Mouse (Mus musculus): ENCODE measurements around the gene Zfp869. TPM values are rescaled to one million over a fixed set of nuclear protein-coding genes. Genes with fewer than 3 reads are reported as not detected.
A peak's percentile ranks its signal among the peaks of the same experiment; 100 is the strongest.
"Not testable (repeated sequence)": the region's sequence is repeated elsewhere in the genome, so short reads cannot be mapped to it uniquely, and the experiment has no call there.

Zfp869 gene
- total RNA-seq (2015; ENCODE audit: low replicate concordance) (10.7 and 15.6 TPM in 2 replicates), total RNA-seq (2017; ENCODE audit: low replicate concordance) (23.1 and 30.1 TPM in 2 replicates)

DNA sequence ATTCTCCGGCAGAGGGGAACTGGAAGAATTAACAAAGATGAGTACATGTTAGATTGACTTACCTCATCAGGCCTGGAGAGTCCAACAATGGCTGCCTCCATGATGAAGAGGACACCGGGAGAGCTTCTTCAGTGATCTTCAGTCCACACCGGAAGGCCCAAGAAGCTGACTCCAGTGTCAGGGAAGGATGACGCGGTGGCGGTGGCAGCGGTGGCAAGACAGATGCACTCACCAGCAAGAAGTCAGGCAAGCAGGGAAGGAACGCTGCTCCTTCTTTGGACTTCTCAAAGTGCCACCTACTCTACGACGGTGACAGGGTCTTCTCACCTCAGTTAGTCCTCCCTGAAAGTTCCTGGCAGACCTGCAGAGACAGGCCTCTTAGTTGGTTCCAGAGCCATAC lies at the start of gene Zfp869:
Gene Zfp869, minus strand, starts transcription at position 101 of the 400 bp plus-strand sequence.
- not testable (repeated sequence) for ATAC-seq (replicated peaks; ENCODE audit: low FRiP score, poor library complexity, severe bottlenecking)

DNA sequence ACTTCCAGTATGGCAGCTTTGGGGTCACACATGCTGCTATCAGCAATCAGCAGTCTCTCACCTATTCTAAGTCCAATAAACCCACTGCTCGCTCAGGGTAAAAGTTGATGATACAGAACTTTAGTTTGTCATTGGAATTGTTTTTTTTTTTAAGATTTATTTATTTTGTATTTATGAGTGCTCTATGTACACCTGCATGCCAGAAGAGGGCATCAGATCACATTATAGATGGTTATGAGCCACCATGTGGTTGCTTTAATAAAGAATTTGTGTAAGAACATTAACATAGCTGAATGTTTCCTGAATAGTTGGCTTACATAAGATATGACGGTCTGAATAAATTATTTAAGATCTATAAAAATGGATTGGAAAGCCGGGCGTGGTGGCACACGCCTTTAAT lies 47.8 kb upstream of the Zfp869 start:
- no peak for ATAC-seq (replicated peaks; ENCODE audit: low FRiP score, poor library complexity, severe bottlenecking)

DNA sequence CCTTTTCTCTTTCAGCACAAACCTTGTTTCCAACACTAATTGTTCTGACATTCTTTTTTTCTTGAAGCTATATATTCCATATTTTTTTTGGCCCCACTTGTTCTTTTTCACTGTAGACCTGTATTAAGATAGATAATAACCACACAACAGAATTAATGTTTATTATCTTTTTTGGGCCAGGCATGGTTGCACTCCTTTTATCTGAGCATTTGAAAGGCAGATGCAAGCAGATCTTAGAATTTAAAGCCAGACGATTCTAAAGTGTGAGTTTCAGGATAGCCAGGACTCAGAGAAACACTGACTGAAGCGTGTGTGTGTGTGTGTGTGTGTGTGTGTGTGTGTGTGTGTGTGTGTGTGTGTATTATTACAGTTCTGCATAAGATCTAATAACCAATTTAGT lies 41.9 kb upstream of the Zfp869 start:
- ATAC-seq (replicated peaks; ENCODE audit: low FRiP score, poor library complexity, severe bottlenecking): no peak

DNA sequence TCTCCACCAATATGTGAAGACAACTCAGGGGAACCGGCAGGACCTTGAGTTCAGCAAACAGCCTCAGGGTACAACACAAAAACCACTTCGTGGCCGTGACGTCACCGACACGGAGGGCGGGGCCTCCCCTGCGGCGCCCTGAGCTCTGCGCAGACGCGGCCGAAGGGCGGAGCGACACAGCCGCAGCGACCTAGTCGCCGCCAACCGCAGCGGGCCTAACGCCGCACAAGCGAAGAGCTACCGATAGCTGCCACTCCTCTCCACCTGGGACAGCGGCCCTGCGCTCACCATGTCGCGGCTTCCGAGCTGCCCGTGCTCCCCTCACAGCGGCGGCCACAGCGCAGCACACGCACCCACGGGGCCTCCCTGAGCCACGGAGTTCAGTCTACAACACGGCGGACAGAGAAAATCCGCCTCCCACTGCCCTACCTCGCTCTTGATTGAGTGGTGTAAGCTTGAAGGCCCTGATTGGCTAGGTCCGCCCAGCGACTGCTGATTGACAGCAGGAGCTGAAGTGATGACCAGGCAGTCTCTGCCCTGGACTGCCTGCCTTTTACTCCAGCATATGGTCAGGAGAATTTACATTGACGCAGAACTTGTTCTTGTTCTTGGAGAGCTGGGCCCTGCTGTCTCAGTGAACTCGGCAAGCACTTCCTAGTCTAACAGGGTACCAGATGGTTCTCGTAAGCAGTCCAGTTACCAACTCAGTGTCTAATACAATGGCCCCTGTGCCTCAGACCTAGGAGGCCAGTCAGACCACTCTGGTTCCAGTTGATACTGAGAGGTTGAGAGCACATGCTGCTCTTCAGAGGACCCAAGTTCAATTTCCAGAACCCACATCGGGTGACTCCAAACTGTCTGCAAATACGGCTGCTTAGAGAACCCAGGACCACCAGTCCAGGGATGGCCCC lies 39.3 kb upstream of the Zfp869 start, which contains the start of gene Zfp963:
Gene Zfp963, minus strand, starts transcription at position 427 of the 911 bp plus-strand sequence.
- peak; percentile 94 for ATAC-seq (replicated peaks; ENCODE audit: low FRiP score, poor library complexity, severe bottlenecking)

DNA sequence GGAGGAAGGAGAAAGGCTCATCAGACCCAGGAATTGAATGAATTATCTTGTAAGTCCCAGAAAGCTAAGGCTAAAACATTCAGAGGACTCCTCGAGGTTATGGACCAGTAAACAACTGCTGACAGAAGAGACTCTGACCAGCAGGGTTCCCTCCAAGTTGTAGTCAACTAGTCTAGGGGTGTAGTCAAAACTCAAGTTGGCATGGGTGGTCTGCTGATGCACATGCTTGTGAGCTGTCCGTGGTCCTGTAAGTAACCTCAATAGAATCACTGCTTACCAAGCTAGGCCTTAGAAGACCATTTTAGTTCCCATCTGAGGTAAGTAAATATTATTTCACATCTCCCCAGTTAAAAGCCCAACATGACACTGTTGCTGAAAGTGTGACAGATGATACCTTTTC lies 30.7 kb upstream of the Zfp869 start:
- ATAC-seq (replicated peaks; ENCODE audit: low FRiP score, poor library complexity, severe bottlenecking): no peak

DNA sequence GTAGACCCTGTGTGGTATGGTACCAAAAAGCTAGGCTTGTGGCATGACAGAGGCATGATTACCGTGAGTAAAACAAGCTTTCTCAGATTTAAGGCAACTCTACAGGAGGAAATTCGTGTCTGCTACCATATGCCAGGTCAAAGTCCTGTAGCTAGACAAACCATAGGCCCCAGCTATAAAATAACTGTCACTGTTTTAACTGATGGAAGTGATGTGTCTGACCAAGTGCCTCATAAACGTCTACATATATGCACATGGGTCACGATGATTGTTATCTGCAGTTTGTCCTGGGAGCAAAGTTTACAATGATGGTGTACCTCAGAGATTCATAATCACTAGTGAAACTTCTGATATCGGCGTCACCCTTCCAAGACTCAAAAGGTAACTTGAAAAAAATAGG lies 30.2 kb upstream of the Zfp869 start:
- no peak for ATAC-seq (replicated peaks; ENCODE audit: low FRiP score, poor library complexity, severe bottlenecking)

DNA sequence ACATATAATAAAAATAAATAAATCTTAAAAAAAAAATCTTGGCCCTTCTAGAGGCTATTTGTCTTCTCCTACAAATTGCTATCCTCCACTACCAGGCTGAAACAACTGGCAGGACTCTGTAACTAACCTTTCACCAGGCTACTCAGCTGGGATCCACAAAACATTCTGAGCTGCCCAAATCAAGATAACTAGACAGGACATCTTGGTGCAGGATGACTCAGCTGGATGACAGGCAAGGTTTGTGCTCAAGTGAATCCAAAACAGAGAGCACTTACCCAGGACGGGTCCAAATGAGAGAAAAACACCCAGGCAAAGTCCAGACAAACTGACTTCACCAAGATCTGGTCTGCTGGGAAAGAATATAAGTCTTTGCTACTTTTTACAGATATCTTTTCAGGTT lies 25.0 kb upstream of the Zfp869 start:
- ATAC-seq (replicated peaks; ENCODE audit: low FRiP score, poor library complexity, severe bottlenecking): peak; percentile 82

DNA sequence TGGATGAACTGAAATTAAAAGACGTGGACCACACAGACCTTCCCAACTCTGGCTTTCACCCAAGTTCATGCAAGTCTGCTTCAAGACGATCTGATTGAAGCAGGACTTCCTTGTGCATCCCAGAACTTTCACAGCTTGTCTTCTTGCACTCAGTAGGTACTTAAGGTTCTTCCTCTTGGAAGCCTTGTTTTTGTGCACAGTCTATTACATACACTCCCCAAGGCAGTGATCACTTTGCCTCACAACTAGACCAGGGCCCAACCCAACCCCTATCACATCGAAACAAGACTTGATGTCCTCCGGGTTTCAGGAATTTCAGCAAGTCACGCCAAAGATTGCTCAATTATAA lies 6.7 kb upstream of the Zfp869 start:
- ATAC-seq (replicated peaks; ENCODE audit: low FRiP score, poor library complexity, severe bottlenecking): peak; percentile 17

DNA sequence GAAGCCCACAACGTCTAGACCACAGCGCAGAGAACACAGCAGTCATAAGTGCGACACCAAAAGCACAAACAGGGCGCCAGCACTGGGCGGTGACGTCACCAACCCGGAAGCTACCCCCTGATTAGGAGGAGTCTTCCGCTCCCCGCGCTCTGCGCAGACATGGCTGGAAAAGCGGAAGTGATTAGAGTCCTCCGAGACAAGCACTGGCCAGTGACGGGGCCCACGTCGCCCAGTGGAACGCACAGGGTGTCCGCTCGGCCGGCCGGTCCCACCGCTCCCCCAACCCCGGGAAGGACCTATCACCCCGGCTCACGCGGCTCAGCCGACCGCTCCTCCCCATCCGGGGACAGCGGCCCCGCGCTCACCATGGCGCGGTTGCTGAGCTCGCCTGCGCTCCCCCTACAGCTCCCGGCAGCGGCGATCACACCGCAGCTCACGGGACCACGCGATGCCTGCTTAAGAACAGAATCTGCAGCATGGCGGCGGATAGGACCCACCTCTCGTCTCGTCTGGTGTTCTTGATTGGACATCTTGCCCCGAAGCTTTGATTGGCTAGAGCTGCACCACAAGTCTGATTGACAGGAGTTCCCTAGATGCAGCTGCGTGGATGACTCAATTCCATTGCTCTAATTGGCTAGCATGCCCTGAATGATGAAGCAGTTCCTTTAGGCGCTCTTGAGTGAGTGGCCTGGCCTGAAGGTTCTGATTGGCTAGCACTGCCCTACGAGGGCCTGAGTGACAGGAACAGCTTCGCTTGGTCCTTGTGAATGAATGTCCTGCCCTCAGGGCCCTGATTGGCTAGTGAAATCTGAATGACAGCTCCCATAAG lies 6.1 kb upstream of the Zfp869 start:
- ATAC-seq (replicated peaks; ENCODE audit: low FRiP score, poor library complexity, severe bottlenecking): peak; percentile 95

DNA sequence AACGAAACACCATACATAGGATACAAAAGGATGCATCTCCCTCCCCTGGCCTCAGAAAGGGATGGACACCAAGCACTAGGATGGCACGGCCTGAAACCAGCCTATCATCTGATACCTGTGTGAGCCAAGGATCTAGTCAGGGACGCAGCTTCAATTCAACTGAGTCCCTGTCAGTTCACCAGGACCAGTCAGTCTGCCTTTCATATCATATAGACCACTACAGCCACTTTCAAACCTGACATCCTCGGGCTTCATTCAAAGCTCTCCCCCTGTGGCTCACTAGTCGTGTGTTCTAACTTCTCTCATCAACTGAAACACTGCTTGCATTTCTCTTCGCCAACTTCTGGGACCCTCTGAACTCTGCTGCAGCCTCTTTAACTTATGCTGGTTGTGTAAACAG lies 4.8 kb upstream of the Zfp869 start:
- ATAC-seq (replicated peaks; ENCODE audit: low FRiP score, poor library complexity, severe bottlenecking): no peak

DNA sequence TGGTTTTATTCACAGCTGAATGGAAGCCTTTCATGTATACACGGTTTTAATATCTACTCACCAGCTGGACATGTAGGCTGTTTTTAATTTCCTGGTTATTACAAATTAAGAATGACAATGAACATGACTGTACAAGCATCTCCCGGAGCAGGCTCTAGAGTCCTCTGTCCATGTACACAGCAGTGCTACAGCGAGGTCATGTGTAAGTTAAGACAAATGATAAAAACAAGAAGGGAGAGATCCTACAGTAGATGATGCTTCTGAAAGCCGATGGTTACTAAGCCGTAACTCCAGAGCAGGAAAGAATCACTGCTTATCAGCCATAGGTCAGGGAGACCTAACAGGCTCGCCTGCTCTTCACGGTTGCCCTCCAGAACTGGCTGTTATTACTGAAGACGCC lies 3.0 kb upstream of the Zfp869 start:
- no peak for ATAC-seq (replicated peaks; ENCODE audit: low FRiP score, poor library complexity, severe bottlenecking)

DNA sequence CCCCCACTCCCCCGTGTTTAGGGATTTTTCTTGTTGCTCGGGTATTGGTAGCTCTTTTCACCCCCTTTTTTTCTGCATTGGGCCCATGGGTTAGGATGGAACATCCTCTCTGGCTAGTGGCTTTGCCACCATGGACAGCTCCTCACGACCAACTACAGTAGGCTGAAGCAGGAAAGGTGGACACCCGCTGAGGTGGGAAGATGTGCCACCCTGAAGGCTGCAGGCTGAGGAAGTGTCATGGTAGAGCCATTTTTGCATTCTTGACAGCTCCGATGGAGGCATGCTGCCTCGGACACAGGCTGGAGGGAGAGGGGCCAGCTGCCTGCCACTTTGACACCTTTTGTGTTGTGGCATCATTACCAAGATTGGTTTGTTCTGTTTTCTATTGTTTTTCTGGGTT lies 8.7 kb downstream of the Zfp869 start:
- no peak for ATAC-seq (replicated peaks; ENCODE audit: low FRiP score, poor library complexity, severe bottlenecking)

DNA sequence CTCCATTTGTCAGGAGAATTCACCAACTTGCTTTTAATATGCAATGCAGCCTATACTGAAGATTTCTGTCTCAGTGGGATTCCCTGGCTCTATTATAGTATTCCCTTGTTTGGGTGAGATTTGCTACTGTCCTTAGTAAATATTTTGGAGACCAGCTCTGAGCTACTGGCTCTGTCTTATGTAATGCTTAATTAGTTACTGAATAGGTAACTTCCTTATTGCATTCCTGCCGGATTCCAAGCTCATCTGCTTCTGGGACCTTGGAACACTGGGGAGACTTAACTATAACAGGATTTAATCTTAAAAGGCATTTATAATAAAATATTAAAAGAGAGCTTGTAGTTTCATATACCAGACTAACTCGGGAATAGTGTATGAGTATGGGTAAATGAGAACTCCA lies 45.5 kb downstream of the Zfp869 start:
- not testable (repeated sequence) for ATAC-seq (replicated peaks; ENCODE audit: low FRiP score, poor library complexity, severe bottlenecking)

DNA sequence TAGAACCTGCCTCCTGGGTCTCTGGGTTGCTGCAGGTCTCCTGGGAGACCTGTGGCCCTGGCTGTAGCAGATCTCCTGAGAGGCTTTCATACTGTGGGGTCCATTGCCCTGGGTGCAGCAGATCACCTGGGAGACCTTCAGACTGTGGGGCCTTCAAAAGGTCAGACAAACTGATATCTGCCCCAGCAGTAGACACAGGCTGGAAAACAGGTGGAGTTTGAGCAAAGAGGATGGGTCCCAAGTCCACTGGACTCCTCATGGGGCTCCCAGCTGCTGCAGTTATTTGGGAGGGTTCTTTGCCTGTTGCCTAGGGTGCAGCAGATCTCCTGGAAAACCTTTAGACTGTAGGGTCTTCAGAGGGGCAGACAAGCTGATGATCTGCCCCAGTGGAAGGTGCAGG lies 49.2 kb downstream of the Zfp869 start:
- ATAC-seq (replicated peaks; ENCODE audit: low FRiP score, poor library complexity, severe bottlenecking): no peak

Other genes starting within 250 kb of the Zfp869 start
- not detected in 2 replicates for gene Gm7697, start 187.7 kb downstream of the Zfp869 start, total RNA-seq (2015; ENCODE audit: low replicate concordance)
- not detected in 2 replicates for gene Gm7697, start 187.7 kb downstream of the Zfp869 start, total RNA-seq (2017; ENCODE audit: low replicate concordance)
- 9.4 and 19.4 TPM in 2 replicates for gene Zfp868, start 85.2 kb downstream of the Zfp869 start, total RNA-seq (2015; ENCODE audit: low replicate concordance)
- 9.4 and 9.9 TPM in 2 replicates for gene Zfp868, start 85.2 kb downstream of the Zfp869 start, total RNA-seq (2017; ENCODE audit: low replicate concordance)
- not detected in 2 replicates for gene Zfp964, start 56.2 kb downstream of the Zfp869 start, total RNA-seq (2015; ENCODE audit: low replicate concordance)
- gene Zfp964, start 56.2 kb downstream of the Zfp869 start, total RNA-seq (2017; ENCODE audit: low replicate concordance): 0.09 and 0.14 TPM in 2 replicates
- 5.2 and 7.1 TPM in 2 replicates for gene Zfp963, start 39.2 kb upstream of the Zfp869 start, total RNA-seq (2015; ENCODE audit: low replicate concordance)
- gene Zfp963, start 39.2 kb upstream of the Zfp869 start, total RNA-seq (2017; ENCODE audit: low replicate concordance): 3.2 and 3.7 TPM in 2 replicates
- gene Gm20422, start 64.2 kb upstream of the Zfp869 start, total RNA-seq (2015; ENCODE audit: low replicate concordance): not detected in 2 replicates
- 2.9 TPM in 1 of 2 replicates, not detected in the other for gene Gm20422, start 64.2 kb upstream of the Zfp869 start, total RNA-seq (2017; ENCODE audit: low replicate concordance)
- gene Atp13a1, start 80.4 kb upstream of the Zfp869 start, total RNA-seq (2015; ENCODE audit: low replicate concordance): 9.2 and 9.4 TPM in 2 replicates
- gene Atp13a1, start 80.4 kb upstream of the Zfp869 start, total RNA-seq (2017; ENCODE audit: low replicate concordance): 3.7 and 3.9 TPM in 2 replicates
- 13.1 and 14.0 TPM in 2 replicates for gene Zfp866, start 80.5 kb upstream of the Zfp869 start, total RNA-seq (2015; ENCODE audit: low replicate concordance)
- 21.1 and 28.6 TPM in 2 replicates for gene Zfp866, start 80.5 kb upstream of the Zfp869 start, total RNA-seq (2017; ENCODE audit: low replicate concordance)
- 14.2 and 20.1 TPM in 2 replicates for gene Gmip, start 98.0 kb upstream of the Zfp869 start, total RNA-seq (2015; ENCODE audit: low replicate concordance)
- 15.5 and 24.4 TPM in 2 replicates for gene Gmip, start 98.0 kb upstream of the Zfp869 start, total RNA-seq (2017; ENCODE audit: low replicate concordance)
- gene Lpar2, start 111.7 kb upstream of the Zfp869 start, total RNA-seq (2015; ENCODE audit: low replicate concordance): 0.77 and 1.3 TPM in 2 replicates
- gene Lpar2, start 111.7 kb upstream of the Zfp869 start, total RNA-seq (2017; ENCODE audit: low replicate concordance): 0.28 and 0.85 TPM in 2 replicates
- 1.5 and 2.1 TPM in 2 replicates for gene Pbx4, start 121.8 kb upstream of the Zfp869 start, total RNA-seq (2015; ENCODE audit: low replicate concordance)
- gene Pbx4, start 121.8 kb upstream of the Zfp869 start, total RNA-seq (2017; ENCODE audit: low replicate concordance): 2.8 TPM in 1 of 2 replicates, not detected in the other
- not detected in 2 replicates for gene Cilp2, start 177.0 kb upstream of the Zfp869 start, total RNA-seq (2015; ENCODE audit: low replicate concordance)
- not detected in 2 replicates for gene Cilp2, start 177.0 kb upstream of the Zfp869 start, total RNA-seq (2017; ENCODE audit: low replicate concordance)
- gene Tssk6, start 191.5 kb upstream of the Zfp869 start, total RNA-seq (2015; ENCODE audit: low replicate concordance): not detected in 2 replicates
- 0.28 and 0.94 TPM in 2 replicates for gene Tssk6, start 191.5 kb upstream of the Zfp869 start, total RNA-seq (2017; ENCODE audit: low replicate concordance)
- gene Ndufa13, start 191.8 kb upstream of the Zfp869 start, total RNA-seq (2015; ENCODE audit: low replicate concordance): 16.1 and 18.2 TPM in 2 replicates
- gene Ndufa13, start 191.8 kb upstream of the Zfp869 start, total RNA-seq (2017; ENCODE audit: low replicate concordance): 27.2 and 32.9 TPM in 2 replicates
- not detected in 2 replicates for gene Yjefn3, start 192.0 kb upstream of the Zfp869 start, total RNA-seq (2015; ENCODE audit: low replicate concordance)
- not detected in 2 replicates for gene Yjefn3, start 192.0 kb upstream of the Zfp869 start, total RNA-seq (2017; ENCODE audit: low replicate concordance)

Data from erythroblast, adult 5-6 weeks (primary cell).